Mouse (Mus musculus) megakaryocyte, embryonic 14.5 days (primary cell): ENCODE measurements at regions not wholly inside any gene's neighbourhood (a gene's known extent, or its start where the extent isn't known, plus 50 kb on each side); places are given as distances from the start of the nearest gene placed in this dataset.

ENCODE experiments used
- H3K27me3 ChIP-seq: replicated peaks from 2 replicates; pipeline ENCODE3; 2012; ENCODE audit warnings: inconsistent platforms
- H3K36me3 ChIP-seq: replicated peaks from 2 replicates; pipeline ENCODE3; 2012; ENCODE audit warnings: low read length, inconsistent platforms, mixed read lengths
- H3K4me1 ChIP-seq: 2 replicates; pipeline ENCODE4 v1.6.1; 2012; ENCODE audit warnings: inconsistent platforms
- H3K4me3 ChIP-seq: replicated peaks from 2 replicates; pipeline ENCODE3; 2012; ENCODE audit warnings: moderate library complexity, mild to moderate bottlenecking, inconsistent platforms
- H3K9me3 ChIP-seq: 2 replicates; pipeline ENCODE4 v1.6.1; 2012; ENCODE audit warnings: inconsistent platforms
- FLI1 ChIP-seq: IDR thresholded peaks from 2 replicates; pipeline ENCODE4 v1.6.1; 2012; ENCODE audit warnings: low read length, inconsistent platforms, mixed read lengths
- GATA1 ChIP-seq: IDR thresholded peaks from 3 replicates; pipeline ENCODE4 v1.6.1; 2012; ENCODE audit warnings: mixed read lengths, low read length, inconsistent platforms, borderline replicate concordance

- Histone ChIP-seq H3K4me3 (no peak overlapping the region), H3K36me3 (no peaks in the 10 kb centered on the region), H3K27me3 (no peaks in the 10 kb centered on the region), H3K9me3 (peaks cover 32% of the 10 kb centered on the region), H3K4me1 (no peaks in the 10 kb centered on the region)
- TF ChIP-seq FLI1 = no peak
- TF ChIP-seq GATA1 = no peak
Observed at GRCm38 (mm10) chr15:68811041-68811440, 2310.3 kb upstream of the Lrrc6 start.

- Histone ChIP-seq H3K4me3 (no peak overlapping the region), H3K36me3 (no peaks in the 10 kb centered on the region), H3K9me3 (peaks cover 31% of the 10 kb centered on the region), H3K4me1 (no peaks in the 10 kb centered on the region), H3K27me3 (no peaks in the 10 kb centered on the region)
- TF ChIP-seq GATA1 = no peak
- TF ChIP-seq FLI1 = no peak
Observed at GRCm38 (mm10) chr15:68810593-68810992, 2309.9 kb upstream of the Lrrc6 start.

- Histone ChIP-seq H3K4me1 (no peaks in the 10 kb centered on the region), H3K27me3 (no peaks in the 10 kb centered on the region), H3K36me3 (no peaks in the 10 kb centered on the region), H3K9me3 (peaks cover 27% of the 10 kb centered on the region), H3K4me3 (no peak overlapping the region)
- TF ChIP-seq FLI1 (no peak), GATA1 (no peak)
Observed at GRCm38 (mm10) chr15:68808175-68808574, 2307.5 kb upstream of the Lrrc6 start.

- Histone ChIP-seq H3K4me3 (no peak overlapping the region), H3K36me3 (no peaks in the 10 kb centered on the region), H3K27me3 (no peaks in the 10 kb centered on the region), H3K9me3 (peaks cover 8% of the 10 kb centered on the region; the same call in 1 of the 2 replicates), H3K4me1 (no peaks in the 10 kb centered on the region)
- TF ChIP-seq GATA1 (no peak), FLI1 (no peak)
Observed at GRCm38 (mm10) chr15:68804254-68804653, 2303.5 kb upstream of the Lrrc6 start.

GRCm38 (mm10) chr15:68801763-68802162 lies 2301.1 kb upstream of the Lrrc6 start:
- TF ChIP-seq FLI1 (no peak), GATA1 (no peak)
- Histone ChIP-seq H3K4me3 (no peak overlapping the region), H3K4me1 (no peaks in the 10 kb centered on the region), H3K36me3 (no peaks in the 10 kb centered on the region), H3K9me3 (peaks cover 8% of the 10 kb centered on the region; the same call in 1 of the 2 replicates), H3K27me3 (no peaks in the 10 kb centered on the region)

- H3K4me3 ChIP-seq = no peak overlapping the region
- TF ChIP-seq FLI1 = no peak
- TF ChIP-seq GATA1 = no peak
- H3K9me3 ChIP-seq = peaks cover 3% of the 10 kb centered on the region; the same call in 1 of the 2 replicates
- no peaks in the 10 kb centered on the region for H3K27me3 ChIP-seq
- no peaks in the 10 kb centered on the region for H3K36me3 ChIP-seq
- H3K4me1 ChIP-seq = no peaks in the 10 kb centered on the region
Observed at GRCm38 (mm10) chr15:68797406-68797805, 2296.7 kb upstream of the Lrrc6 start.

- H3K36me3 ChIP-seq = no peaks in the 10 kb centered on the region
- TF ChIP-seq GATA1 (no peak), FLI1 (no peak)
- H3K4me3 ChIP-seq = no peak overlapping the region
- H3K9me3 ChIP-seq = no peaks in the 10 kb centered on the region
- no peaks in the 10 kb centered on the region for H3K27me3 ChIP-seq
- H3K4me1 ChIP-seq = no peaks in the 10 kb centered on the region
Observed at GRCm38 (mm10) chr15:68795239-68795960, 2294.7 kb upstream of the Lrrc6 start.

- Histone ChIP-seq H3K4me3 (no peak overlapping the region), H3K27me3 (no peaks in the 10 kb centered on the region), H3K36me3 (no peaks in the 10 kb centered on the region), H3K4me1 (no peaks in the 10 kb centered on the region), H3K9me3 (peaks cover 13% of the 10 kb centered on the region)
- no peak for TF ChIP-seq GATA1
- TF ChIP-seq FLI1 = no peak
Observed at GRCm38 (mm10) chr15:68759948-68760347, 2259.2 kb upstream of the Lrrc6 start.

- Histone ChIP-seq H3K9me3 (peaks cover 6% of the 10 kb centered on the region; the same call in 1 of the 2 replicates), H3K27me3 (no peaks in the 10 kb centered on the region)
- TF ChIP-seq GATA1 (no peak), FLI1 (no peak)
Observed at GRCm38 (mm10) chr15:68755255-68755654, 2254.5 kb upstream of the Lrrc6 start.

GRCm38 (mm10) chr15:68754834-68755233 lies 2254.1 kb upstream of the Lrrc6 start:
- TF ChIP-seq FLI1 = no peak
- TF ChIP-seq GATA1 = no peak
- Histone ChIP-seq H3K9me3 (peaks cover 6% of the 10 kb centered on the region; the same call in 1 of the 2 replicates), H3K4me1 (no peaks in the 10 kb centered on the region), H3K27me3 (no peaks in the 10 kb centered on the region), H3K36me3 (no peaks in the 10 kb centered on the region), H3K4me3 (no peak overlapping the region)

More at GRCm38 (mm10) chr15:68755255-68755654, 2254.5 kb upstream of the Lrrc6 start:
- Histone ChIP-seq H3K36me3 (no peaks in the 10 kb centered on the region), H3K4me1 (no peaks in the 10 kb centered on the region), H3K4me3 (no peak overlapping the region)
